Mouse (Mus musculus) MEL (cell line): ENCODE data around the gene Ankrd28.

ENCODE experiments used
- BHLHE40 ChIP-seq: IDR thresholded peaks from 2 replicates; pipeline ENCODE4 v1.6.1; 2012; ENCODE audit warnings: low read depth, mild to moderate bottlenecking, inconsistent platforms, low read length, improper control_type of control experiment, borderline replicate concordance
- CHD2 ChIP-seq: IDR thresholded peaks from 2 replicates; pipeline ENCODE4 v1.6.1; 2011; ENCODE audit warnings: low read length, improper control_type of control experiment
- CTCF ChIP-seq, 3 experiments: IDR thresholded peaks in 2 of 3; conservative IDR thresholded peaks in 1 of 3; 2 replicates each; pipeline ENCODE4 v1.5.1; 2011 to 2012; ENCODE audit warnings: low read length in 3 of 3, low read depth in 2 of 3, mild to moderate bottlenecking in 2 of 3, improper control_type of control experiment in 1 of 3, inconsistent platforms in 1 of 3, mixed read lengths in 1 of 3, moderate library complexity in 1 of 3; ENCODE audit not compliant: control insufficient read depth in 1 of 3, insufficient read depth in 1 of 3, poor library complexity in 1 of 3, severe bottlenecking in 1 of 3
- E2F4 ChIP-seq: IDR thresholded peaks from 2 replicates; pipeline ENCODE4 v1.6.1; 2011; ENCODE audit warnings: low read depth, low read length, improper control_type of control experiment, borderline replicate concordance
- JUND ChIP-seq: IDR thresholded peaks from 2 replicates; pipeline ENCODE4 v1.6.1; 2011; ENCODE audit warnings: low read depth, mild to moderate bottlenecking, improper control_type of control experiment, low read length
- KAT2A ChIP-seq: conservative IDR thresholded peaks from 2 replicates; pipeline ENCODE4 v1.6.1; 2012; ENCODE audit warnings: low read depth, low read length, improper control_type of control experiment, inconsistent platforms
- MEF2A ChIP-seq: IDR thresholded peaks from 2 replicates; pipeline ENCODE4 v1.6.1; 2014; ENCODE audit warnings: low read depth, mild to moderate bottlenecking, inconsistent platforms, low read length, improper control_type of control experiment; ENCODE audit not compliant: poor library complexity, insufficient replicate concordance, severe bottlenecking; ENCODE audit errors: extremely low read depth
- POLR2A ChIP-seq, 2 experiments: IDR thresholded peaks; 2 replicates each; pipeline ENCODE4 v1.6.1; 2011 to 2012; ENCODE audit warnings: low read length in 2 of 2, mild to moderate bottlenecking in 2 of 2, control low read depth in 1 of 2, improper control_type of control experiment in 1 of 2, low read depth in 1 of 2, moderate library complexity in 1 of 2; ENCODE audit not compliant: control insufficient read depth in 1 of 2, insufficient read depth in 1 of 2, poor library complexity in 1 of 2
- RAD21 ChIP-seq: IDR thresholded peaks from 2 replicates; pipeline ENCODE4 v1.6.1; 2011; ENCODE audit warnings: mild to moderate bottlenecking, low read depth, low read length, improper control_type of control experiment
- SIN3A ChIP-seq: IDR thresholded peaks from 2 replicates; pipeline ENCODE4 v1.6.1; 2012; ENCODE audit warnings: low read length, improper control_type of control experiment, inconsistent platforms
- TCF12 ChIP-seq: IDR thresholded peaks from 2 replicates; pipeline ENCODE4 v1.6.1; 2014; ENCODE audit warnings: low read depth, mild to moderate bottlenecking, inconsistent platforms, low read length, improper control_type of control experiment, moderate library complexity
- ZC3H11A ChIP-seq: IDR thresholded peaks from 2 replicates; pipeline ENCODE4 v1.6.1; 2012; ENCODE audit warnings: low read depth, mild to moderate bottlenecking, inconsistent platforms, low read length, improper control_type of control experiment
- ZKSCAN1 ChIP-seq: IDR thresholded peaks from 2 replicates; pipeline ENCODE4 v1.6.1; 2012; ENCODE audit warnings: low read depth, mild to moderate bottlenecking, inconsistent platforms, low read length, improper control_type of control experiment, moderate library complexity
- ZMIZ1 ChIP-seq: IDR thresholded peaks from 2 replicates; pipeline ENCODE4 v1.6.1; 2012; ENCODE audit warnings: low read depth, mild to moderate bottlenecking, inconsistent platforms, low read length, improper control_type of control experiment, moderate library complexity

DNA sequence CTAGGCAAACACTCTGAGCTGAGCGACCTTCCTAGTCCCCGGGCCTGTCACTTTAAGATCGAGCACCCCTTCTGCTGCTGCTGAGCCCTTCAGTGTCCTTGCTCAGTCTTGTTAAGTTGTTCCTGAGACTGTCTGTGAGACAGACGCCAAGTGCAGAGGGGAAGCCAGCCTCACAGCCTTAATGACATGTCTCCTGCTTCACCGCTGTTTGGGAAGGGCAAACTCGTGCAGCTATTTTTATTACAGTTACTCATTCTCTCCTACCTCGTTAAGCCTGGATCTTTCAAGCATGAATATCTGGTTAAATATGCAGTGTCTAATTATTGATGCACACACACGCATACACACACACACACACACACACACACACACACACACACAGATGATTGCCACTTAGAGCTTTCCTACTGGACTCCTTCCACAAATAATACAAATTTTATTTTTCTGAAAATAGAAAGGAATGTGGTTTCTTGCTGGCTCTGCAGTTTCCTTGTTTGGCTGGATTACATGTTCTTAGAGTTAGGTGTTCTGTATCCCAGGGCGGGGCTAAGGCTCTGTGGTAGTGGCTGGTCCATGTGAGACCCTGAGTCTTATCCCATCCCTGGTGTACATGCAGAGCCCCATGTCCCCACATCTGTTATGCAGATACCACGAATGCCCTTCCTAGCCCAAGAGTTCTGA lies 170.8 kb downstream of the Ankrd28 start:
- TF ChIP-seq KAT2A (no peak), ZMIZ1 (no peak), CHD2 (no peak), ZC3H11A (no peak), SIN3A (no peak), CTCF (IDR thresholded peaks at IDR 0.05 in 2 of 3, conservative IDR thresholded peaks at IDR 0.05 in 1 of 3; ENCODE audit: control insufficient read depth in 1 of 3, insufficient read depth in 1 of 3, low read depth in 2 of 3, low read length in 3 of 3, poor library complexity in 1 of 3, severe bottlenecking in 1 of 3) (no peak), POLR2A (IDR thresholded peaks at IDR 0.05; ENCODE audit: control insufficient read depth in 1 of 2, insufficient read depth in 1 of 2, low read depth in 1 of 2, low read length in 2 of 2, poor library complexity in 1 of 2) (no peak), E2F4 (no peak), JUND (no peak), MEF2A (no peak), RAD21 (no peak), TCF12 (no peak), BHLHE40 (no peak), ZKSCAN1 (no peak)
